Mouse (Mus musculus): Measurements from ENCODE around the gene Nab2.

The Nab2 gene

GRCm38 (mm10) chr10:127615034-127615374 is 53.4 kb downstream of the Nab2 start:
- no peak for DNase-seq (ENCODE audit: low spot score in 2 of 2)

- no peak for DNase-seq (ENCODE audit: low spot score in 2 of 2)
These were observed 53.9 kb downstream of the Nab2 start for GRCm38 (mm10) chr10:127614236-127615033.

- no peak for DNase-seq (ENCODE audit: low spot score in 2 of 2)
These were observed 56.1 kb downstream of the Nab2 start for GRCm38 (mm10) chr10:127612079-127612775.

All from spleen, postnatal 4 days (tissue).